Mouse (Mus musculus) embryonic facial prominence, embryonic 11.5 days (tissue): Measurements from ENCODE around the gene Dop1a. TPM values are rescaled to one million over a fixed set of nuclear protein-coding genes. Genes with fewer than 3 reads are reported as not detected.
A peak's percentile ranks its signal among the peaks of the same experiment; 100 is the strongest.

Experiments
- ATAC-seq: fragments of 200-750 bp; cut with Nextera tagmentation; replicated peaks from 2 replicates; pipeline ENCODE4 v1.8.0; 2017; ENCODE audit warnings: low read depth; ENCODE audit not compliant: insufficient number of reproducible peaks, low FRiP score, low TSS enrichment
- DNase-seq: peaks from one replicate; pipeline ENCODE4 v3.0.0-alpha.2; 2015; ENCODE audit warnings: low spot score
- H3K27ac ChIP-seq: fragments of 300-500 bp; sonication (generic); replicated peaks from 2 replicates; pipeline ENCODE4 v1.5.1; 2014; ENCODE audit warnings: mild to moderate bottlenecking, low read depth, low read length, control low read depth
- H3K27me3 ChIP-seq: fragments of 300-500 bp; sonication (generic); 2 replicates; pipeline ENCODE4 v1.6.1; 2014; ENCODE audit warnings: mild to moderate bottlenecking, low read length, moderate library complexity, mixed read lengths; ENCODE audit not compliant: control insufficient read depth, insufficient read depth
- H3K36me3 ChIP-seq: fragments of 300-500 bp; sonication (generic); replicated peaks from 2 replicates; pipeline ENCODE4 v1.6.1; 2014; ENCODE audit warnings: low read depth, mild to moderate bottlenecking, low read length, moderate library complexity, mixed read lengths; ENCODE audit not compliant: control insufficient read depth, insufficient read depth
- H3K4me1 ChIP-seq: fragments of 300-500 bp; sonication (generic); 2 replicates; pipeline ENCODE4 v1.6.1; 2014; ENCODE audit warnings: low read length, mixed read lengths; ENCODE audit not compliant: control insufficient read depth, insufficient read depth
- H3K4me2 ChIP-seq: fragments of 300-500 bp; sonication (generic); 2 replicates; pipeline ENCODE4 v1.6.1; 2014; ENCODE audit warnings: low read depth, mild to moderate bottlenecking, control low read depth, low read length, moderate library complexity
- H3K4me3 ChIP-seq: fragments of 300-500 bp; sonication (generic); 2 replicates; pipeline ENCODE4 v1.5.1; 2014; ENCODE audit warnings: low read depth, low read length, control low read depth
- H3K9ac ChIP-seq: fragments of 300-500 bp; sonication (generic); replicated peaks from 2 replicates; pipeline ENCODE4 v1.6.1; 2014; ENCODE audit warnings: mild to moderate bottlenecking, control low read depth, low read length
- H3K9me3 ChIP-seq: fragments of 300-500 bp; sonication (generic); replicated peaks from 2 replicates; pipeline ENCODE4 v1.6.1; 2016; ENCODE audit warnings: mild to moderate bottlenecking, low read length, inconsistent platforms, mixed read lengths; ENCODE audit not compliant: control insufficient read depth
- WGBS: fragments of 180-500 bp; shearing (Covaris S2); extraction: QIAGEN DNeasy Blood & Tissue Kit; methylation state at CpG from one replicate; pipeline ENCODE4 v1.1.7; 2014; 5-methylcytosine and 5-hydroxymethylcytosine counted together
- polyA plus RNA-seq: library from polyadenylated mRNA; unstranded; fragments of >200 nt; fragmentation: Nextera tagmentation; extraction: Ambion mirVana; gene quantifications from 2 replicates; pipeline ENCODE4 v1.2.1, GENCODE M21; 2014

Gene Dop1a
- polyA plus RNA-seq, 1 experiment from 2014 or later: 10.6 TPM

DNA sequence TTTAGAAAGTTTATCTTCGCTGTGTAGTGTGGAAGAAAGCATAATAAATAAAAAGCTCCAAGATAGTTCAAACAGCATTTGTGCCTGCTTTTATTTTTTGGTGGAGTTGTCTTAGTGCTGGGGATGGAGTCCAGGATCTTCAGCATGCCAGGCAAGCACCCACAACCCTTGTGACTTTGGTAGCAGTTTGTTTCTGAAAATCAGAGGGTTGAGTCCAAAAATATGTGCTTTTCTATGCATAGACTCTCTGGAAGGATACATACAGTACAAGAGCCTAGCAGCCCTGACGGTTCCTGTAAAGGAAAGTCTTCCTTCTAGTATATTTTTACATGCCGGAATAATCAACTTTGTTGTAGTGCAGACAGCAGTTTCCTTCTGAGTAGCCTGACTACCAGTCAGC, 83.8 kb downstream of the Dop1a start:
- Histone ChIP-seq H3K9ac (no peak overlapping the region), H3K4me3 (no peak overlapping the region), H3K4me2 (no peak overlapping the region), H3K36me3 (no peaks in the 10 kb centered on the region; the same call in none of the 2 replicates), H3K9me3 (no peaks in the 10 kb centered on the region), H3K27me3 (no peaks in the 10 kb centered on the region), H3K27ac (no peak overlapping the region), H3K4me1 (no peaks in the 10 kb centered on the region)
- DNase-seq (no peak), ATAC-seq (no peak)
- WGBS: 92% methylated on average over 3 of the region's 3 CpGs

DNA sequence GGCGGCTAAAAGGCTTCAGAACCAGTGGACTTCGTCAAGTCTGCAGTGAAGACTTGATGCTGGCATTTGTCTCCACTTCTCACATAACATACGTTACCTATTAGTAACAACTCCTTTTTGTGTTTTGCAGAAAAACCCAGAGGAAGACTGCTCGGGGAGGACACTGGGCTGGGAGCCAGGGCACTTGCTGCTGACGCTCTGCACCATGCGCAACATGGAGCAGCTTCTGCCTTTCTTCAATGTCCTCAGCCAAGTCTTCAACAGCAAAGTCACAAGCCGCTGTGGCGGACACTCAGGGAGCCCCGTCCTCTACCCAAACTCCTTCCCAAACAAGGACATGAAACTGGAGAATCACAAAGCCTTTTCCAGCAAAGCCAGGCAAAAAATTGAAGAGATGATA, 86.9 kb downstream of the Dop1a start:
- no peak for ATAC-seq
- Histone ChIP-seq H3K27ac (no peak overlapping the region), H3K4me1 (no peaks in the 10 kb centered on the region), H3K36me3 (no peaks in the 10 kb centered on the region; the same call in none of the 2 replicates), H3K9ac (no peak overlapping the region), H3K4me3 (no peak overlapping the region), H3K4me2 (no peak overlapping the region), H3K9me3 (no peaks in the 10 kb centered on the region), H3K27me3 (no peaks in the 10 kb centered on the region)
- WGBS: 89% methylated on average over 9 of the region's 9 CpGs
- no peak for DNase-seq

DNA sequence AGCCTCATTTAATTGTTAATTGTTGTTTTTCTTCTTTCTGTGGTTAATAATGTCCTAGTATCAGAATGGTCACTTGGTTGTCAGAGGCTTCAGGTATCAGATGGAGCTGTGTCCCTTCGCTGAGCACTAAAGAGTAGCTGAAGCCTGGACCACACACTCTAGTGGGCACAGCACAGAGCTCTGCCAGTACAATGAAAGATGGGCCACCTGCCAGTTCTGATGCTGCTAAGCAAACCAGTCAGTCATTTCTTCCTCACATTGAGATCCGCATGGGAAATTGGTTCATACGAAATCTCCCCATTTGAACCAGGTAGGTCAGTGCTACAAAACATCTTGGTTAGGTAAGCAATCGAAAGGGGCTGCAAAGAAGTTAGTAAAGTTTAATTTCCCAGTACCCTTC, 87.7 kb downstream of the Dop1a start:
- Histone ChIP-seq H3K4me2 (no peak overlapping the region), H3K9ac (no peak overlapping the region), H3K27me3 (no peaks in the 10 kb centered on the region), H3K9me3 (no peaks in the 10 kb centered on the region), H3K36me3 (no peaks in the 10 kb centered on the region; the same call in none of the 2 replicates), H3K4me1 (no peaks in the 10 kb centered on the region), H3K4me3 (no peak overlapping the region), H3K27ac (no peak overlapping the region)
- no peak for DNase-seq
- no peak for ATAC-seq
- WGBS: 92% methylated on average over 4 of the region's 4 CpGs

DNA sequence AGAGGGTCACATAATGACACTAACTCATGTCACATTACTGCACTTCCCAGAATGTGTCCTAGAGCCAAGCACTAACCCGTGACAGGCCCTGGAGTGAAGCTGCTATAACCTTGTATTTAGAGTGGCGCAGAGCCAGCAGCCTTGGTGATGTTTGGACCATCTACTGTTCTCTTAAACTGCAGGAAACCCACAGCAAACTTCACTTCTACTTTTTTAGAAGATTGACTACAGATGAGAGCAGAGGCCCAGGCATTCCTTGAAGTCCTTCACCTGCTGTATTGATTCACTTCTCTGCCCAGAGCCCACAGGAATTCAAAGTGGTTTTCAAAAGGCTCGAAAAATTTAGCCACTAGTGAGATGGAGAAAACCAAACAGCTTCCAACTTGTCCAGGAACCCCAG, 93.6 kb downstream of the Dop1a start:
- no peak for ATAC-seq
- WGBS: 88% methylated on average over 3 of the region's 3 CpGs

DNA sequence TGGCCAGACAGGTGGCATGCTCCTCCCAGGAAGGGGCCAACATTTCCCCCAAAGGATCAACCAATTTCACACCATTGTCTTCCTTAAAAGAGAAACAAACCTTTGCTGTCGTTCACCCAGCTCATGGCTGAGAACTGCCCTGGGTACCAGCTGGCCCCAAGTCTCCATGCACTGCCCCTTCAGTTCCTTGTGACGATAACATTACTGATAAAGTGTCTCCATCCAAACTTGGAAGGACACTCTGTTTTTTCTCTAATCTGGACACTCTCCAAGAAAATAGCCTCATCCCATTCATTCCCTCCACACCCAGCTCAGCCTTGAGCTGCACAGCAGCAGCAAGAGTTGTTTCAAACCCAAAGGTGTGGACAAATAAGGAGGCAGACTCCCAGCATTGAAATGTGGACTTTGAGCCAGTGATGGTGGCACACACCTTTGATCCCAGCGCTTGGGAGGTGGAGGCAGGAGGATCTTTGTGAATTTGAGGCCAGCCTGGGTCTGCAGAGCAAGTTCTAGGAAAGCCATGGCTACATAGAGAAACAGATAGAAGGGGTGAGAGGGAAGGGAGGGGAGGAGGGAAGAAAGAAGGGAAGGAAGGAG, 102.5 kb downstream of the Dop1a start:
- Histone ChIP-seq H3K4me2 (no peak overlapping the region), H3K27ac (no peak overlapping the region), H3K9me3 (no peaks in the 10 kb centered on the region), H3K27me3 (no peaks in the 10 kb centered on the region), H3K4me1 (no peaks in the 10 kb centered on the region), H3K4me3 (no peak overlapping the region), H3K36me3 (no peaks in the 10 kb centered on the region; the same call in 1 of the 2 replicates), H3K9ac (no peak overlapping the region)
- no peak for DNase-seq
- 82% methylated on average over 3 of the region's 3 CpGs for WGBS
- no peak for ATAC-seq

More for the DNA sequence above, 93.6 kb downstream of the Dop1a start:
- Histone ChIP-seq H3K36me3 (no peaks in the 10 kb centered on the region; the same call in 1 of the 2 replicates), H3K4me2 (no peak overlapping the region), H3K4me3 (no peak overlapping the region), H3K9me3 (no peaks in the 10 kb centered on the region), H3K9ac (no peak overlapping the region), H3K4me1 (no peaks in the 10 kb centered on the region), H3K27me3 (no peaks in the 10 kb centered on the region), H3K27ac (no peak overlapping the region)
- no peak for DNase-seq

DNA sequence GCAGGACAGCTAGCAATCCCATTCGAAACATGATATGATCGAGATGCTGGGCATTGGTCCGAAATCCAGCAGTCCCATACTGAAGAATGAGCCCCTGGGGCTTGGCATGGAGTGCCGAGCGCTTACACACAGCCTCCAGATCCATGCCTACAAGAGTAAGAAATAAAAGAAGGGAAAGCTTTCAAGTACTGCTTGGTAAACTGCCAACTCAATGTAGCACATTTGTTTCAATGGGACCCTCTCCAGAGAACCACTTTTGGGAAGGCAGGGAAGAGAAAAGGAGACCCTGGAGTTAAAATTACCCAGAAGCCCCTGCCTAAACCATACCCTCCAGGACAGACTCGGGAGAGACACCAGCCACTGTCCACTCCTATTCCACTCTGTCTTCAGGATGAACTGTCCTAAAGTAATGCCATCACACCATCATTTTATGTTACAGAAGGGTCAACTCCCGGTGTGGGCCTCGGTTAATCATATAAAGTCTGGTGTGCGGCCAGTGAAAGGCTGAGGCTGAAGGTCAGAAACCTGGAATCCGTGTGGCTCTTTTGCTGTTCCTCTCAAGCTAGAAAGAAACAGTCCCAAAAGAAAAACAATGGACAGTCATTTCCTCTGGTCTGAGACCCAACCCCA, 103.4 kb downstream of the Dop1a start:
- no peak for DNase-seq
- Histone ChIP-seq H3K9me3 (no peaks in the 10 kb centered on the region), H3K4me3 (no peak overlapping the region; the same call in 1 of the 2 replicates), H3K4me2 (no peak overlapping the region), H3K4me1 (no peaks in the 10 kb centered on the region), H3K36me3 (no peaks in the 10 kb centered on the region; the same call in 1 of the 2 replicates), H3K27ac (no peak overlapping the region), H3K27me3 (no peaks in the 10 kb centered on the region), H3K9ac (no peak overlapping the region)
- 79% methylated on average over 10 of the region's 10 CpGs for WGBS
- no peak for ATAC-seq

DNA sequence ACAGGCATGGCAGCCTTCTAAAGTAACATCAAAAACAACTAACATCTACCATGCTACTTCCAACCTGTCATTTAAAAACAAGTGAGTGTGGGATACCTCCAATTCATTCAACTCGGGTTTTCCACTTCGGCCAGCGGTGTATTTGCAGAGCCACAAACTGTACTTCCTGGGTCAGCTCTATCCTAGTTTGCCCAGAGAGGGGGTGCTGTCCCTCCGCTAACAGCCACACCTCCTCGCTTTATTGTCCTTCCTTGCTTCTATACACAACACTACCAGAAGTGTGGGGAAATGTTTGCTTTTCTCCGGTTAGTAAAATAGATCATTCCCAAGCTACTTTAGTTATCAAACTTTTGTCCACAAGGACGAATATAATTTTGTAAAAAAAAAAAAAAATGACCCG, 104.0 kb downstream of the Dop1a start:
- Histone ChIP-seq H3K9me3 (no peaks in the 10 kb centered on the region), H3K4me3 (peak overlapping the region; percentile 74), H3K27me3 (no peaks in the 10 kb centered on the region), H3K36me3 (no peaks in the 10 kb centered on the region; the same call in 1 of the 2 replicates), H3K4me1 (no peaks in the 10 kb centered on the region), H3K27ac (no peak overlapping the region), H3K4me2 (peak overlapping the region; percentile 98), H3K9ac (no peak overlapping the region)
- 21% methylated on average over 8 of the region's 8 CpGs for WGBS
- no peak for DNase-seq
- no peak for ATAC-seq

DNA sequence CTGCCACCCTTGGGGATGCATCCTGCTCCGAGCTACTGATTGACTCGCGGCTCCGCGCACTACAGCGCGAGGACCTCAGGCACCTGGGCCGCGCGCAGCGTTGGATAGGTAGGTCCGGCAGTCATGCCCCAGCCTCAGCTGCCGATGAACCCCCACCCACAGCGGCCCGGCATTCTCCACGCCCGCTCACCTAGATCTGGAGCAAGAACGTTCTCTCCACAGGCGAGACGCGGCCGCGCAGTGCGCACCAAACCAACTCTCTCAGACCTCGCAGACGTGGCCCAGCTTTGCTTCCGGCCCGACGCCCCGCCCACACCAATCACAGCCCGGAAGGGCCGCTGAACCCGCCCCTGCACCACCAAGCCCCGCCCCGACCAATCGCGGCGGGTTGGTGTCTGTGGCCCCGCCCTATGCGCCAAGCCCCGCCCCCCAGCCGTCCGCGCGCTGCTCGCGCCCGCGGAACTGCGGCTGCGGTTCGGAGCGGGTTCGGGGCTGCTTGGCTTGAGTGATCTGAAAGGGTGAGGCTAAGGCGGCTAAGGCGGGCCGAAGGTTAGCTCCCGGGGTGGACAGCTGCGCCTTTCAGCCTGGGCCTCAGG, 104.7 kb downstream of the Dop1a start, which contains the start of the genes Pgm3 and Rwdd2a:
Gene Pgm3 (minus strand): TSS at position 303 of the 596 bp plus-strand sequence.
Gene Rwdd2a (plus strand): TSS at position 452 of the 596 bp plus-strand sequence.
- Histone ChIP-seq H3K9ac (peak within 1 kb of the TSS; percentile 74), H3K4me1 (no peaks in the 10 kb centered on the region), H3K4me2 (peak within 1 kb of the TSS; percentile 98), H3K9me3 (no peaks in the 10 kb centered on the region), H3K36me3 (no peaks in the 10 kb centered on the region; the same call in 1 of the 2 replicates), H3K27ac (no peak within 1 kb of the TSS), H3K4me3 (peak within 1 kb of the TSS; percentile 74), H3K27me3 (no peaks in the 10 kb centered on the region)
- DNase-seq (peak; percentile 95), ATAC-seq (peak; percentile 97)
- WGBS: under 1% methylated on average over 50 of the region's 59 CpGs
